Mouse (Mus musculus) midbrain, embryonic 11.5 days (tissue): ENCODE measurements at regions not wholly inside any gene's neighbourhood (a gene's known extent, or its start where the extent isn't known, plus 50 kb on each side); places are given as distances from the start of the nearest gene placed in this dataset.
A peak's percentile ranks its signal among the peaks of the same experiment; 100 is the strongest.
"Not testable (repeated sequence)": the region's sequence is repeated elsewhere in the genome, so short reads cannot be mapped to it uniquely, and the experiment has no call there.

Source experiments
- ATAC-seq: fragments of 200-750 bp; cut with Nextera tagmentation; 2 replicates; pipeline ENCODE4 v1.8.0; 2017; ENCODE audit warnings: moderate TSS enrichment, moderate library complexity; ENCODE audit not compliant: low FRiP score
- DNase-seq: peaks from one replicate; pipeline ENCODE4 v3.0.0; 2015; ENCODE audit warnings: low spot score; ENCODE audit errors: missing footprints
- H3K27ac ChIP-seq: fragments of 300-500 bp; sonication (generic); 2 replicates; pipeline ENCODE4 v1.5.1; 2014; ENCODE audit warnings: low read depth, low read length
- H3K27me3 ChIP-seq: fragments of 300-500 bp; sonication (generic); 2 replicates; pipeline ENCODE4 v1.6.1; 2014; ENCODE audit warnings: mild to moderate bottlenecking, low read length, moderate library complexity, mixed read lengths; ENCODE audit not compliant: control insufficient read depth, insufficient read depth
- H3K36me3 ChIP-seq: fragments of 300-500 bp; sonication (generic); 2 replicates; pipeline ENCODE4 v1.6.1; 2014; ENCODE audit warnings: mild to moderate bottlenecking, low read length, moderate library complexity, mixed read lengths; ENCODE audit not compliant: control insufficient read depth, insufficient read depth
- H3K4me1 ChIP-seq: fragments of 300-500 bp; sonication (generic); 2 replicates; pipeline ENCODE4 v1.6.1; 2014; ENCODE audit warnings: low read length; ENCODE audit not compliant: control insufficient read depth, insufficient read depth
- H3K4me2 ChIP-seq: fragments of 300-500 bp; sonication (generic); 2 replicates; pipeline ENCODE4 v1.6.1; 2014; ENCODE audit warnings: mild to moderate bottlenecking, moderate library complexity
- H3K4me3 ChIP-seq: fragments of 300-500 bp; sonication (generic); 2 replicates; pipeline ENCODE4 v1.5.1; 2014; ENCODE audit warnings: low read depth, low read length
- H3K9ac ChIP-seq: fragments of 300-500 bp; sonication (generic); 2 replicates; pipeline ENCODE4 v1.6.1; 2014; ENCODE audit warnings: low read length
- H3K9me3 ChIP-seq: fragments of 300-500 bp; sonication (generic); 2 replicates; pipeline ENCODE4 v1.6.1; 2016; ENCODE audit warnings: low read length; ENCODE audit not compliant: control insufficient read depth
- WGBS: fragments of 180-500 bp; shearing (Covaris S2); extraction: QIAGEN DNeasy Blood & Tissue Kit; methylation state at CpG from one replicate; pipeline ENCODE4 v1.1.7; 2014; 5-methylcytosine and 5-hydroxymethylcytosine counted together

GRCm38 (mm10) chr14:53684100-53684499, 569.8 kb downstream of the Dad1 start:
- not testable (repeated sequence) for H3K4me2 ChIP-seq, H3K9me3 ChIP-seq, ATAC-seq, H3K4me1 ChIP-seq, DNase-seq, H3K36me3 ChIP-seq, H3K4me3 ChIP-seq, H3K9ac ChIP-seq, H3K27ac ChIP-seq, H3K27me3 ChIP-seq
- WGBS, result 80% methylated on average over 4 of the region's 4 CpGs

DNA sequence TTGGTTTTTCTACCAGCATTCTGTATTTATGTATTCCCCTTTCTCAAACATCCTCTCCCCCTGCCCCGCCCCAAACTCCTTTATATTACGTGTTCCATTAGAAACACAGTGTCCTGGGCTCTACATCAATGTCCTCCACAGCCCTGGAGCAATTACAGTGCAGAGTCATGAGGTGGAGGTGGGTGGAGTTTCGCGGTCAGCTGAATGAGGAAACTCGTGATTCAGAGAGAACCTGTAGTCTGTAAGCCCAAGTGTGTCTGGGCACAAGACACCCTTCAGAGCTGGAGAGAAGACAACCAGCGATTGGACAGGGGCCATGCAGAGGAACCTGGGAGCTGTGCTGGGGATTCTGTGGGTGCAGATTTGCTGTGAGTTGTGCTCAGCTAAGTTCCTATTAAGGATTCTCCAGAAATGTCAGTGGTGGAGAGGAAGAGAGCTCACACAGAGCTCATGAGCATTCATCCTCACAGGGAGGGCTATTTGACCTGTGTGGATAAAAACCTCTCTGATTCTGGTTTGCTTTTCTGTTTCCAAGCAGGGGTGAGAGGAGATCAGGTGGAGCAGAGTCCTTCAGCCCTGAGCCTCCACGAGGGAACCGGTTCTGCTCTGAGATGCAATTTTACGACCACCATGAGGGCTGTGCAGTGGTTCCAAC, 570.4 kb downstream of the Dad1 start:
- not testable (repeated sequence) for ATAC-seq

DNA sequence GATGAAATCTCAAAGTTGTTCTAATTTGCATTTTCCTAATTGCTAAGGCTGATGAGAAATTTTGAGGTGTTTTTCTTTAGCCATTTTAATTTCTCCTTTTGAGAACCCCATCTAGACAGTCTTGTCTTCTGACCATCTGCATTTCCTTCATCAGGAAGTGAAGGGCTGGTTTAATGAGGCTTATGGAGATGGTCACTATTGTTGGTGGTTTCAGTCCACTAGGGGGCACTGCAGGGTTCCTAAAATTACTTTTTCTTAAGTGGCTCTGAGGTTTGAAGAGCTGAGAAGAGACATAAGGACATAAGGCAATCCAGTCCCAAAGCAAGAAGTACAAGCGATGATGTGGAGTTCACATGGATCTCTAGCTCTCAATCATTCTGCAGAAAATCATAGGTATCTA, 571.2 kb downstream of the Dad1 start:
- H3K4me2 ChIP-seq, H3K27ac ChIP-seq, H3K36me3 ChIP-seq, DNase-seq, H3K9me3 ChIP-seq, H3K27me3 ChIP-seq, H3K4me3 ChIP-seq, H3K9ac ChIP-seq, H3K4me1 ChIP-seq, ATAC-seq: not testable (repeated sequence)
- 91% methylated on average over 1 of the region's 1 CpGs for WGBS

More for the DNA sequence above, 570.4 kb downstream of the Dad1 start:
- not testable (repeated sequence) for H3K9me3 ChIP-seq, H3K4me2 ChIP-seq, H3K4me3 ChIP-seq, H3K9ac ChIP-seq, H3K36me3 ChIP-seq, H3K27me3 ChIP-seq, H3K4me1 ChIP-seq, H3K27ac ChIP-seq, DNase-seq
- 83% methylated on average over 9 of the region's 9 CpGs for WGBS

DNA sequence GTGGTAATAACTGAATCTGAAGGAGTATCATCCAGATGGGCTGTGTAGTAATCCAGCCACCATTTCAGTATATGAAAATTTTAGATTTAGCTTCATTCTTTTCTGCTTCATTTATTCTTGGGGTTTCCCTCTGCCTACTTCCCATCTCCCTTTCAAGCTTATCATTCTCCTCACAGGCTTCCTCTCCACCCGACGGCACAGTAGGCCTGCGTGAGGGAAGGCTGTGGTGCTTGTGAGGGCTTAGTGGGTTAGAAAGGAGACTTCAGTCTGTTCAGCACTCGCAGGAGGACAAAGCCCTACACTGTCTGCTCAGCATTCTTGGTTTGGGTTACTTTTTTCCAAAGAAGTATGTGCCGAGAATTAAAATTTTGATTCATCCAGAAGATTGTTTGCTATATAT, 572.6 kb downstream of the Dad1 start:
- not testable (repeated sequence) for H3K36me3 ChIP-seq, H3K4me2 ChIP-seq, H3K4me3 ChIP-seq, H3K9me3 ChIP-seq, H3K9ac ChIP-seq, H3K27me3 ChIP-seq, DNase-seq, H3K27ac ChIP-seq, ATAC-seq, H3K4me1 ChIP-seq
- 79% methylated on average over 5 of the region's 5 CpGs for WGBS

GRCm38 (mm10) chr14:53665681-53666080, 588.2 kb downstream of the Dad1 start:
- not testable (repeated sequence) for H3K27me3 ChIP-seq, H3K27ac ChIP-seq, H3K9ac ChIP-seq, H3K9me3 ChIP-seq, H3K4me1 ChIP-seq, H3K36me3 ChIP-seq, DNase-seq, H3K4me2 ChIP-seq, H3K4me3 ChIP-seq
- ATAC-seq, result peak; percentile 50; the same call in 1 of the 2 replicates
- WGBS, result 25% methylated on average over 2 of the region's 2 CpGs

GRCm38 (mm10) chr14:53662700-53663355, 591.1 kb downstream of the Dad1 start:
- not testable (repeated sequence) for H3K4me2 ChIP-seq, H3K9ac ChIP-seq, DNase-seq, H3K27ac ChIP-seq, H3K36me3 ChIP-seq, ATAC-seq, H3K27me3 ChIP-seq, H3K4me3 ChIP-seq, H3K4me1 ChIP-seq, H3K9me3 ChIP-seq
- WGBS, result 77% methylated on average over 8 of the region's 9 CpGs

- not testable (repeated sequence) for H3K9ac ChIP-seq, H3K4me2 ChIP-seq, H3K27ac ChIP-seq, DNase-seq, ATAC-seq, H3K27me3 ChIP-seq, H3K36me3 ChIP-seq, H3K4me3 ChIP-seq, H3K4me1 ChIP-seq, H3K9me3 ChIP-seq
- 83% methylated on average over 3 of the region's 3 CpGs for WGBS
Measured at GRCm38 (mm10) chr14:53654669-53655068, 599.2 kb downstream of the Dad1 start.

DNA sequence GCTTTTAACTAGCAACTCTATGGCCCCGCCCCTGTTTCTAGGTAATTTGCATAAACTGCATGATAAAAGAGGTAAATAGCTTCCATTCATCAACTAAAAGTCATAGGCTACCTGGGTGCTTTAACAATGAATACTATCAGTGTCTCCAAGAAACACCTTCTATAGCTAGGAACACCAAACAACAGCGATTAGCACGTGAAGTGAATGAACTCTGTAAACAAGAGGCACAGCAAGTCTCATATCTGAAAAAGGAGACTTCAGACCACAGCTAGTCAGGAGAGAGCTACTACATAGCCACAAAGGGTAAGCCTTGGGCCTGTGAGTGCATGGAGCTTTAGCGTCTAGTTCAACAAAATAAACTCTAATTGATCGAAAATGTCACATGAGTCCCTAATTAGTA, 602.8 kb downstream of the Dad1 start:
- not testable (repeated sequence) for H3K9ac ChIP-seq

GRCm38 (mm10) chr14:53649189-53649588, 604.7 kb downstream of the Dad1 start:
- not testable (repeated sequence) for H3K4me1 ChIP-seq, H3K4me3 ChIP-seq, H3K9ac ChIP-seq, DNase-seq, H3K9me3 ChIP-seq, ATAC-seq, H3K27me3 ChIP-seq, H3K4me2 ChIP-seq, H3K36me3 ChIP-seq, H3K27ac ChIP-seq
- WGBS, result 100% methylated on average over 2 of the region's 2 CpGs

More for the DNA sequence above, 602.8 kb downstream of the Dad1 start:
- DNase-seq, ATAC-seq, H3K4me3 ChIP-seq, H3K27ac ChIP-seq, H3K4me1 ChIP-seq, H3K36me3 ChIP-seq, H3K27me3 ChIP-seq, H3K9me3 ChIP-seq, H3K4me2 ChIP-seq: not testable (repeated sequence)
- WGBS, result 55% methylated on average over 4 of the region's 5 CpGs
